Mouse (Mus musculus): Measurements from ENCODE around the gene Boc.

Gene Boc

GRCm38 (mm10) chr16:44558471-44559329 lies at the start of gene Boc:
Boc (minus strand) TSS chr16:44558897.
- DNase-seq: peak; percentile 43

- no peak for DNase-seq
These were observed 47.9 kb upstream of the Boc start for GRCm38 (mm10) chr16:44606643-44607042.

- no peak for DNase-seq
These were observed 45.4 kb upstream of the Boc start for GRCm38 (mm10) chr16:44604021-44604616.

- no peak for DNase-seq
These were observed 43.5 kb upstream of the Boc start for GRCm38 (mm10) chr16:44601999-44602794.

- DNase-seq: no peak
These were observed 42.5 kb upstream of the Boc start for GRCm38 (mm10) chr16:44601182-44601581.

DNA sequence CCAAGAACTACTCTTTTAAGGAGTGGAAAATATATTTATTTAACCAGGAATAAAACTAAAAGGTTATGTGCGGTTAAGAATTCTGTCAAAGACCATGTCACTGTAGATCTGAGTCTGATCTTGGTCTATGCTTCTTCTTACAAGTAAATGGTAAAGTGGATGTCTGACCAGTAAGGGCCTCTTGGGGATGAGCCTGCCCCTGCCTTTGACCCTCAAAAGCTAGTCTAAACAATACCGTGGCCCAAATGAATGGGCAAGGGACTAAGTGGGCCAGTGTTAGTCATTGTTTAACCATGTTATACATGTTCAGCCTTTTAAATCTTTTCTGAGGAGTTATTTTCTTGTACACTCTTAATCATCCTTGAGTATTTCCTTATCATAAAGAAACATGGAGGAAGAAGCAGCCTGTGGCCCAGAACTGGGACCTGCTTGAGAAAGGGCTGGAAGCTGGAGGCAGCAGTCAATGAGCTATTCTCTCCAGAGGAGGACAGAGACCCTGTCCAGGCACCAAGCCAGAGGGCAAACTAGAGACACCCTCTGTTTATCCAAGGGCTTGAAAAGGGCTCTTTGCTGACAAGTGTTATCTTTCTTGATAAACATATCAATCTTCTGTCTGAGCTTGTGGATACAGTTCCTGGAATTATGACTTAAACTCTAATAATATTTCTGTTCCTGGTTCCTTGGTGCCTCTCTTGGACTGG lies 38.6 kb upstream of the Boc start:
- DNase-seq: no peak

DNA sequence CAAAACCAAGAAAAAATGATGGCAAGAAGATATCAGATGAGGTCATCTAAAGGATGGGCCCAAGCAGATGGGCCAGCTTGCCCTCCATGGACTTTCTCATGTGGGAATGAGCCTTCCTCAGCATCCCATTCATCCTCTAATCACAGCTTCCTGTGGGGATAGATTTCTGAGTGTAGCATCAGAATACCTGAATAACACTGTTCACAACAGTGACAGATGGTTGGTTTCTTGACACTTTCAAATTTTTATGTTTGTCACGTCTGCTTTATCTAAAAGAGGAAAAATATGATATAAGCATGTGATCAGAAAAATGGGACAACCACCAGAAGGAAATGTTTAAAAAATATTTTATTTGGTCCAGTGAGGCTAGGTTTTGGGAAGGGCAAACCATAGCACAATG lies 30.8 kb upstream of the Boc start:
- DNase-seq: no peak

DNA sequence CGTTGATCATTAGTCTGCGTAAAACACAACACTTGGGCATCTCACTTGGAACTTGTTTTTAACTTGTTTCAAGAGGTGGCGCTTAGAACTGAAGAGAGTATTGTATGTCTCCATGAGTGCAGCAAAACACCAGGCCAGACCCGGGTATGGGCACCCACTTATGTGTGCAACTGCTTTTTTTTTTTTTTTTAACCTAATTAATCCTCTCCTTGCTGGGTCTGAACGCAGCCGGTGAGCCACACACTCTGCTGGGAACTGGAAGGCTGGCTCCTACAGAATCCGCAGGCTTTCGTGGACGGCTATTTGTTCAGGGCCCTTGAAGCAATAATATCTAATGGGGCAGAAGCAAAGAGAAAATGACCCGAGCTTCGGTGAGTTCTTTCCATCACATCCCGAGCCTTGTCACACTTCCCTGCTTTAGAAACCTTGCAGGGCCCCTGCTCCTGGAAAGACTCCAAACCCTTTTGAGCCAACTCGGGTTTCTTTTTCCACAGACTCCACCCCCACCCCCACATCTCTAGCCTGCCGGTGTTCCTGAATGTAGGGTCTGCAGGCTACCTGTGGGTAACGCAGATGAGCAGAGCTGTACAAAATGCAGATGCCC lies 20.8 kb upstream of the Boc start:
- DNase-seq: no peak

GRCm38 (mm10) chr16:44578551-44578950 lies 19.9 kb upstream of the Boc start:
- no peak for DNase-seq

DNA sequence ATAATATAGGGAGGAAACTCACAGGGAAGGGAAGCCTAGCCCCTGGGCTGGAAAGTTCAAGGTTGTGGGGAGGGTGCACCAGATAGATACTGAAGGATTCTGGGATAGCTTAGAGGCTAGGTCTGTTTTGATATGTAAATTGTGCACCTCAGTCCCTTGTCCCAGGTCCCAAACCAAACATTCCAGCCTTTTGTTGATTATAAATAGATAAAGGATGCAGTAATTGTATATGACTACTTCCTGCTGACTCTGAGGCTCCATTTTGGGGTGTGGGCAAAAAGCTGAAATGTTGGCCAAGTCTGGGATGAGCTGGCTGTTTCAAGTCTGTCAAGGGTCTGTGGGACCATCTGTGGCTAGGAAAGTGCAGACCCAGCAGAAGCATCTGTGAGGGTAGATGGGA lies 9.4 kb upstream of the Boc start:
- no peak for DNase-seq

- DNase-seq: no peak
These were observed 6.9 kb upstream of the Boc start for GRCm38 (mm10) chr16:44565328-44566210.

- DNase-seq: no peak
These were observed 5.7 kb upstream of the Boc start for GRCm38 (mm10) chr16:44564359-44564758.

DNA sequence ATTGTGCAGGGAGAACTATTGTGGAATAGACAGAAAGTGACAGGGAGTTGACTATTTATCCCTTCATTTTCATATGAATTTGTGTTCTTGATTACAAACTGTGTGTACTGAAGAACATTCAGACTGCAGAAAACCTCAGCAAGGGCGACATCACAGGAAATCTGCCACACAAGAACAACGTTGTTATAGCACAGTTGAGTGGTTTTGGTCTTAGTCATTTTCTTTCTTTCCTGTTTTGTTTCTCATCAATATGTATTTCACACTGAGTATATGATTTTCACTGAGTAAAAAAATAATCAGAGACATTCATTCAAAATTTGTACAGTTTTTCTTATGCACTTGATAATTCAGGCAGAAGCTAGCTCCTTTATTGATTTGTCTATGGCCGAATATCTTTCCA lies 3.4 kb upstream of the Boc start:
- DNase-seq: no peak

GRCm38 (mm10) chr16:44560214-44560613 lies 1.5 kb upstream of the Boc start:
- no peak for DNase-seq

- DNase-seq: no peak
These were observed 616 bp upstream of the Boc start for GRCm38 (mm10) chr16:44559330-44559695.

DNA sequence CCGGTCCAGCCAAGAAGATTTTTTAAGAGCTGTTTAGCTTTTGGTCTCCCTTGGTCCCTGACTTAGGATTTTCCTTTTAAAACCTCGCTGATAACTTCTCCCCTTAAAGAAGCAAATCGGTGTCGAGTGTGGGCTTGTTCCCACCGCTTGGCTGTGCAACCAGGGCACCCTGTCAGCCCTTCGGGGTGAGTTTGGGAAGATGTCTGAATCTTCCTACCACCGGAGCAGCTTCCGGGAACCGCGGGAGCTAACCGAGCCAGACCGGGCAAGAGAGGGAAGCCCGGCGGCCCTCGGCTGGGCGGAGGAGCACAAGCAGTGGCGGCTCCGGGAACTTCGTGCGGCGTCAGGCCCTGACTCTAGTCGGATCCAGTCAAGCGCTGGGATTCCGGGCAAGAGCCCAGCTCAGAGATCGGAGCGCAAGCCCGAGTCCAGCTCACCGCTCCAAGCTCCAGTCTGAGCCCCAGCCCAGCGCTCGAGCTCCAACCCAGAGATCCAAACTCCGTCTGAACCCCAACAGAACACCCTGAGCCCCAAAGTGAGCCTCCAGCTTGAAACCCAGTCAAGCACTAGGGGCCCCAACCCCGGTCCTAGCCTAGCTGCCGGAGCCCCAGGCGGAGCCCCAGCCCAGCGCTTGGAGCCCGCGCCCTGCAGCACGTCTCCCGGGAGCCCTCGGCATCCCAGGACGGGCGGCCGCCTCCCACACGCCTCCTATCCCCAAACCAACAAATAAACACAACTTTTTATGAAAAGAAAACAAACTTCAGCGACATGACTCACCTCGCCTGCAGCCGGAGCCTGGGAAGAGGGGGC lies 831 bp downstream of the Boc start:
- DNase-seq: peak; percentile 58

GRCm38 (mm10) chr16:44557084-44557483 lies 1.6 kb downstream of the Boc start:
- DNase-seq: no peak

DNA sequence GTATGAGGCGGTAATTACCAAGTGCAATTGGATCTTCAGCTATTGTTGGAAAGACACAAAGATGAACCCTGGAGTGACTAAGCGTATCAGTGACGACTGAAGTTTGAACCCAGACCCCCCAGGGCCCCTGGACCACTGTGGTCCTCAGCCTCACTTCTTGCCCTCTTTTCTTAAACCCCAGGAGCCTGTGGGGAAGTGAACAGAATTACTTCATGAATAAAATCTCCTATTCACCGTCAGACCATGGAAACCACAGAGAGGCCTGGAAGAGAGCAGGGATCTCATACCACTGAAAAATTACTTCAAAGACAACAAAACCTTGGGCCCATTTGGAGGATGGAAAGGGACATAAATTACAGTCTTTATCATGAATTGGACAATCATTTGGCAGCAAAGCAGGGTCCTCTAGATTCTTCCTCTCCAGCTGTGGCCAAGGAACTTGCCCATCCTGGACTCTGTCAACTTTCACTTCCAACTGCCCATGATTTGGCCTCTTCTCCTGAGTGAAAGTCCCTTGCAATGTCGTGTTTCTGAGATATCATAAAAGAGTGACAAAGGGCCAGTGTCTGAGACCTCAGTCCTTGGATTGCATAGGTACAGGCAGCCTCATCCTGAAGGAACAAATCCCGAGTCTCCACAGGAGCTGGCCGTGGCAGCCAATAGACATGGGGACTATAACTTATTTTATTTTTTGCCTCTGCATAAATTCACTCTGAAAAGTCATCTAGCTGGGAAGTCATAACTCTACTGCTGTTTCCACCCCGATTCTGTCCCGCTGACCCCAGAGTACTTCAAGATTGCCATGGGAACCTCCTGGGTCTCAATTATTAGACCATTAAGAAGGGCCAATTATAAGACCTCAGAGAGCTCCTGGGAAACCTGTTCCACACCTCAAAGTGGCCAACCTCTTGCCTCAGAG lies 2.6 kb downstream of the Boc start:
- no peak for DNase-seq

DNA sequence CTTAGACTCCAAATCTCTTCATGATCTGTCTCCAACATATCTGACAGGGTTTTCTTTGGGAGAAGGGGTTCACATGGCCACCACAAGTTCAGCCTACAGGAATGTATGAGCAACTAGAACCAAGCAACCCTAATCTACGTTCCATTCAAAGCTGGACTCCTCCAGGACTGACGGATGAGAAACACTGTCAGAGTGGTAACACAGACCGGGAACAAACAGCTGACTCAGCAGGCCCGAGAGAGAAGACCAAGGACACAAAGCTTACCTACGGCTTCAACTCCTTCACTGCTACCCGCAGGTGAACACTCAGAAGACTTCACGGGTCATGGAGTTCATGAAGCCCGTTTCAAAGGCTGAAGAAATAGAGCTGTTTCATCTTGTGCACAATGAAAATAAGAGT lies 4.8 kb downstream of the Boc start:
- no peak for DNase-seq

GRCm38 (mm10) chr16:44552726-44553125 lies 6.0 kb downstream of the Boc start:
- DNase-seq: no peak
